Mouse (Mus musculus): ENCODE measurements at regions not wholly inside any gene's neighbourhood (a gene's known extent, or its start where the extent isn't known, plus 50 kb on each side); places are given as distances from the start of the nearest gene placed in this dataset.

- no peak for DNase-seq (ENCODE audit: low spot score)
Observed at GRCm38 (mm10) chr6:107629376-107629775, 99.8 kb downstream of the Lrrn1 start.

GRCm38 (mm10) chr6:107645751-107646150, 116.2 kb downstream of the Lrrn1 start:
- no peak for DNase-seq (ENCODE audit: low spot score)

- no peak for DNase-seq (ENCODE audit: low spot score)
Observed at GRCm38 (mm10) chr6:107653840-107654523, 124.4 kb downstream of the Lrrn1 start.

GRCm38 (mm10) chr6:107657805-107658204, 128.2 kb downstream of the Lrrn1 start:
- DNase-seq (ENCODE audit: low spot score): no peak

- DNase-seq (ENCODE audit: low spot score): no peak
Observed at GRCm38 (mm10) chr6:107661009-107661764, 131.6 kb downstream of the Lrrn1 start.

- no peak for DNase-seq (ENCODE audit: low spot score)
Observed at GRCm38 (mm10) chr6:107699298-107699697, 169.7 kb downstream of the Lrrn1 start.

GRCm38 (mm10) chr6:107708185-107708584, 178.6 kb downstream of the Lrrn1 start:
- DNase-seq (ENCODE audit: low spot score): no peak

- DNase-seq (ENCODE audit: low spot score): no peak
Observed at GRCm38 (mm10) chr6:107708608-107709007, 179.0 kb downstream of the Lrrn1 start.

- DNase-seq (ENCODE audit: low spot score): no peak
Observed at GRCm38 (mm10) chr6:107710360-107710759, 180.8 kb downstream of the Lrrn1 start.

GRCm38 (mm10) chr6:107711181-107712087, 181.9 kb downstream of the Lrrn1 start:
- no peak for DNase-seq (ENCODE audit: low spot score)

GRCm38 (mm10) chr6:107713051-107713450, 183.5 kb downstream of the Lrrn1 start:
- DNase-seq (ENCODE audit: low spot score): no peak

GRCm38 (mm10) chr6:107717194-107717593, 187.6 kb downstream of the Lrrn1 start:
- no peak for DNase-seq (ENCODE audit: low spot score)

- DNase-seq (ENCODE audit: low spot score): no peak
Observed at GRCm38 (mm10) chr6:107730294-107730693, 200.7 kb downstream of the Lrrn1 start.

GRCm38 (mm10) chr6:107734773-107735172, 205.2 kb downstream of the Lrrn1 start:
- no peak for DNase-seq (ENCODE audit: low spot score)

- DNase-seq (ENCODE audit: low spot score): no peak
Observed at GRCm38 (mm10) chr6:107749111-107749736, 219.7 kb downstream of the Lrrn1 start.

- peak; percentile 31 for DNase-seq (ENCODE audit: low spot score)
Observed at GRCm38 (mm10) chr6:107749794-107750193, 220.2 kb downstream of the Lrrn1 start.

GRCm38 (mm10) chr6:107752156-107752555, 222.6 kb downstream of the Lrrn1 start:
- no peak for DNase-seq (ENCODE audit: low spot score)

- no peak for DNase-seq (ENCODE audit: low spot score)
Observed at GRCm38 (mm10) chr6:107755158-107755557, 225.6 kb downstream of the Lrrn1 start.

- no peak for DNase-seq (ENCODE audit: low spot score)
Observed at GRCm38 (mm10) chr6:107770834-107771470, 241.4 kb downstream of the Lrrn1 start.

- DNase-seq (ENCODE audit: low spot score): no peak
Observed at GRCm38 (mm10) chr6:107784998-107785397, 255.4 kb downstream of the Lrrn1 start.

GRCm38 (mm10) chr6:107788224-107788893, 258.8 kb downstream of the Lrrn1 start:
- DNase-seq (ENCODE audit: low spot score): no peak

All from ovary, adult 18-20 months (tissue).